Mouse (Mus musculus) left cerebral cortex, postnatal 4 days (tissue): ENCODE measurements around the gene Gap43. TPM values are rescaled to one million over a fixed set of nuclear protein-coding genes. Genes with fewer than 3 reads are reported as not detected.

Experiments
- microRNA-seq: library from miRNA; unstranded; fragments of <30 nt; microRNA quantifications from one replicate; pipeline ENCODE4 v1.2.0, GENCODE M21; 2022
- total RNA-seq, 2 experiments: library from RNA; stranded (reverse); gene quantifications; 2 replicates each; pipeline ENCODE4 v1.2.3; 2021

Gap43 gene
- total RNA-seq, 2 experiments from 2014 or later = 1,463 to 1,471 TPM

Small RNA genes within 50 kb of the gene (microRNA-seq; reads per million reads assigned to microRNA genes)
- gene Mir6540 = 375 reads per million, percentile 65 among the genes with 10 or more reads in this experiment
